Mouse (Mus musculus): ENCODE results near the gene Rims4.

Rims4 gene

GRCm38 (mm10) chr2:163911826-163912444 lies 6.5 kb downstream of the Rims4 start:
- CTCF ChIA-PET: no interaction called here

GRCm38 (mm10) chr2:163909604-163910003 lies 8.9 kb downstream of the Rims4 start:
- CTCF ChIA-PET: no interaction called here

GRCm38 (mm10) chr2:163907131-163907530 lies 11.4 kb downstream of the Rims4 start:
- CTCF ChIA-PET: no interaction called here

GRCm38 (mm10) chr2:163904323-163904722 lies 14.2 kb downstream of the Rims4 start:
- CTCF ChIA-PET: no interaction called here

- CTCF ChIA-PET: no interaction called here
Measured at GRCm38 (mm10) chr2:163903461-163903860, 15.0 kb downstream of the Rims4 start.

GRCm38 (mm10) chr2:163902448-163902847 lies 16.0 kb downstream of the Rims4 start:
- CTCF ChIA-PET: no interaction called here

- CTCF ChIA-PET: interaction anchor here (0.7 kb wide), 1 partner anchor 52 kb away, joined by 4 read pairs; no protein-coding TSS in a partner anchor
Measured at GRCm38 (mm10) chr2:163901043-163901442, 17.4 kb downstream of the Rims4 start.

- CTCF ChIA-PET: no interaction called here
Measured at GRCm38 (mm10) chr2:163899910-163900411, 18.5 kb downstream of the Rims4 start.

GRCm38 (mm10) chr2:163897988-163898535 lies 20.4 kb downstream of the Rims4 start:
- CTCF ChIA-PET: no interaction called here

GRCm38 (mm10) chr2:163897026-163897425 lies 21.5 kb downstream of the Rims4 start:
- CTCF ChIA-PET: no interaction called here

- CTCF ChIA-PET: no interaction called here
Measured at GRCm38 (mm10) chr2:163895156-163895555, 23.3 kb downstream of the Rims4 start.

GRCm38 (mm10) chr2:163893446-163894370 lies 24.8 kb downstream of the Rims4 start:
- CTCF ChIA-PET: interaction anchor here (0.7 kb wide), 1 partner anchor 1277 kb away, joined by 3 read pairs; no protein-coding TSS in a partner anchor

GRCm38 (mm10) chr2:163891271-163891670 lies 27.2 kb downstream of the Rims4 start:
- CTCF ChIA-PET: no interaction called here

- CTCF ChIA-PET: no interaction called here
Measured at GRCm38 (mm10) chr2:163890586-163890985, 27.9 kb downstream of the Rims4 start.

GRCm38 (mm10) chr2:163889411-163889810 lies 29.1 kb downstream of the Rims4 start:
- CTCF ChIA-PET: no interaction called here

- CTCF ChIA-PET: no interaction called here
Measured at GRCm38 (mm10) chr2:163882859-163883652, 35.4 kb downstream of the Rims4 start.

GRCm38 (mm10) chr2:163880891-163881290 lies 37.6 kb downstream of the Rims4 start:
- CTCF ChIA-PET: no interaction called here

GRCm38 (mm10) chr2:163876830-163877498 lies 41.5 kb downstream of the Rims4 start:
- CTCF ChIA-PET: no interaction called here

GRCm38 (mm10) chr2:163875484-163875883 lies 43.0 kb downstream of the Rims4 start:
- CTCF ChIA-PET: no interaction called here

- CTCF ChIA-PET: no interaction called here
Measured at GRCm38 (mm10) chr2:163874877-163875276, 43.6 kb downstream of the Rims4 start.

GRCm38 (mm10) chr2:163871906-163872305 lies 46.6 kb downstream of the Rims4 start:
- CTCF ChIA-PET: no interaction called here

All from spleen, embryonic (tissue).